Mouse (Mus musculus) adrenal gland, postnatal 10 days (tissue): Measurements from ENCODE around the gene Ppil1. TPM values are rescaled to one million over a fixed set of nuclear protein-coding genes. Genes with fewer than 3 reads are reported as not detected.

Source experiments
- total RNA-seq, 2 experiments: library from RNA; stranded (reverse); gene quantifications; 2 replicates each; pipeline ENCODE4 v1.2.3; 2021

Ppil1 gene
- total RNA-seq, 2 experiments from 2014 or later: 24.6 to 27.9 TPM

Other genes with a start within 250 kb of the Ppil1 start
- gene Srsf3, start 231.6 kb downstream of the Ppil1 start, total RNA-seq: 100 to 1,000 TPM; 144 to 193 TPM
- gene Cdkn1a, start 173.2 kb downstream of the Ppil1 start, total RNA-seq: 100 to 1,000 TPM in 1 of 2 experiments, 10 to 100 TPM in 1; 46.6 to 201 TPM
- 1 to 10 TPM in 1 of 2 experiments, under 1 TPM in 1; 0.66 to 1.4 TPM for gene Rab44, start 150.0 kb downstream of the Ppil1 start, total RNA-seq
- gene Cpne5, start 26.0 kb downstream of the Ppil1 start, total RNA-seq: 1 to 10 TPM; 1.0 to 1.6 TPM
- gene BC004004, start 4.6 kb upstream of the Ppil1 start, total RNA-seq: 100 to 1,000 TPM; 158 to 160 TPM
- gene Pi16, start 53.5 kb upstream of the Ppil1 start, total RNA-seq: 10 to 100 TPM; 24.5 to 26.1 TPM
- 100 to 1,000 TPM; 330 to 395 TPM for gene Mtch1, start 83.7 kb upstream of the Ppil1 start, total RNA-seq
- 1 to 10 TPM; 4.6 to 7.4 TPM for gene Fgd2, start 96.7 kb upstream of the Ppil1 start, total RNA-seq
- gene Pim1, start 226.6 kb upstream of the Ppil1 start, total RNA-seq: 100 to 1,000 TPM in 1 of 2 experiments, 10 to 100 TPM in 1; 73.4 to 104 TPM